Mouse (Mus musculus) brain, adult 2 months (tissue): ENCODE results near the gene Rab3ip.
A peak's percentile ranks its signal among the peaks of the same experiment; 100 is the strongest.

Source experiments
- DNase-seq: peaks from one replicate; pipeline ENCODE4 v3.0.0; 2011; ENCODE audit warnings: low read depth, low spot score

Rab3ip gene

GRCm38 (mm10) chr10:116871329-116872015 is 79.1 kb downstream of the Rab3ip start:
- peak; percentile 99 for DNase-seq

DNA sequence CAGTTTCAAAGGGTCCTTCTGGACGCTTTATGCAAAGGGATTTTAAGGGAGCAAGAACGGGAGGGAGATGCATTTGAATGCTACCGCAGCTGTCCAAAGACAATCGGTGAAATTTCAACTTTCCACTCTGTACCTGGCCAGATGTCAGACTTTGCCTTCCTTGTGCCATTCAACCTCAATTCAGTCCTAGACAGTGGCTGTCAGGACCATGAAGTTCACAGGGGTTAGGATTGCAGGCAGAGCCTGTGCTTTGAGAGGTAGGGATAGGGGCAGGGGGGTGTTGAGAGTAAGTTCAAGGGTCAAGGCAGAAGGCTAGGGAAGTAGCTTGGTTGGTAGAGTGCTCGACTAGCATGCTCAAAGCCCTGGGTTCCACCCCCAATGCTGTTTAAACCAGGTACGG is 79.8 kb downstream of the Rab3ip start:
- no peak for DNase-seq
